Mouse (Mus musculus) intestine, embryonic 16.5 days (tissue): ENCODE results near the gene Hdac1. TPM values are rescaled to one million over a fixed set of nuclear protein-coding genes. Genes with fewer than 3 reads are reported as not detected.

Source experiments
- ATAC-seq: fragments of 200-750 bp; cut with Nextera tagmentation; 2 replicates; pipeline ENCODE4 v1.8.0; 2017; ENCODE audit warnings: moderate TSS enrichment, moderate library complexity
- H3K27ac ChIP-seq: fragments of 300-500 bp; sonication (generic); 2 replicates; pipeline ENCODE4 v1.5.1; 2014; ENCODE audit warnings: mild to moderate bottlenecking, low read length
- H3K27me3 ChIP-seq: fragments of 300-500 bp; sonication (generic); replicated peaks from 2 replicates; pipeline ENCODE4 v1.6.1; 2014; ENCODE audit warnings: low read length, control low read depth, mixed read lengths; ENCODE audit not compliant: control insufficient read depth, insufficient read depth
- H3K36me3 ChIP-seq: fragments of 300-500 bp; sonication (generic); 2 replicates; pipeline ENCODE4 v1.6.1; 2014; ENCODE audit warnings: low read length, control low read depth; ENCODE audit not compliant: control insufficient read depth, insufficient read depth
- H3K4me1 ChIP-seq: fragments of 300-500 bp; sonication (generic); 2 replicates; pipeline ENCODE4 v1.6.1; 2014; ENCODE audit warnings: low read length, control low read depth, mixed read lengths; ENCODE audit not compliant: control insufficient read depth, insufficient read depth
- H3K4me2 ChIP-seq: fragments of 300-500 bp; sonication (generic); 2 replicates; pipeline ENCODE4 v1.6.1; 2014; ENCODE audit warnings: low read depth, low read length, control low read depth
- H3K4me3 ChIP-seq: fragments of 300-500 bp; sonication (generic); 2 replicates; pipeline ENCODE4 v1.5.1; 2014; ENCODE audit warnings: mild to moderate bottlenecking, low read length
- H3K9ac ChIP-seq: fragments of 300-500 bp; sonication (generic); 2 replicates; pipeline ENCODE4 v1.6.1; 2014; ENCODE audit warnings: low read depth, low read length
- H3K9me3 ChIP-seq: fragments of 300-500 bp; sonication (generic); 2 replicates; pipeline ENCODE4 v1.6.1; 2016; ENCODE audit warnings: low read length, control low read depth; ENCODE audit not compliant: control insufficient read depth
- WGBS: fragments of 180-500 bp; shearing (Covaris S2); extraction: QIAGEN DNeasy Blood & Tissue Kit; methylation state at CpG from one replicate; pipeline ENCODE4 v1.1.7; 2014; 5-methylcytosine and 5-hydroxymethylcytosine counted together
- polyA plus RNA-seq: library from polyadenylated mRNA; unstranded; fragments of >200 nt; fragmentation: Nextera tagmentation; extraction: Ambion mirVana; gene quantifications from 2 replicates; pipeline ENCODE4 v1.2.1, GENCODE M21; 2015

The Hdac1 gene
- polyA plus RNA-seq, 1 experiment from 2014 or later = 207 TPM

GRCm38 (mm10) chr4:129577688-129578087, 35.2 kb upstream of the Hdac1 start:
- Histone ChIP-seq H3K36me3 (no peaks in the 10 kb centered on the region), H3K27ac (no peak overlapping the region), H3K9me3 (no peaks in the 10 kb centered on the region), H3K4me2 (no peak overlapping the region), H3K9ac (no peak overlapping the region), H3K4me1 (no peaks in the 10 kb centered on the region), H3K27me3 (no peaks in the 10 kb centered on the region), H3K4me3 (no peak overlapping the region)
- ATAC-seq = no peak
- 80% methylated on average over 7 of the region's 7 CpGs for WGBS

- 34% methylated on average over 21 of the region's 21 CpGs for WGBS
- Histone ChIP-seq H3K9me3 (no peaks in the 10 kb centered on the region), H3K4me3 (no peak overlapping the region), H3K4me2 (no peak overlapping the region; the same call in 1 of the 2 replicates), H3K27ac (no peak overlapping the region), H3K9ac (peak overlapping the region; percentile 30; the same call in 1 of the 2 replicates), H3K4me1 (no peaks in the 10 kb centered on the region), H3K36me3 (no peaks in the 10 kb centered on the region), H3K27me3 (no peaks in the 10 kb centered on the region)
- ATAC-seq = peak; percentile 50; the same call in 1 of the 2 replicates
Observed at GRCm38 (mm10) chr4:129576863-129577491, 34.5 kb upstream of the Hdac1 start.

GRCm38 (mm10) chr4:129575171-129575844, 32.8 kb upstream of the Hdac1 start:
- Histone ChIP-seq H3K9ac (no peak overlapping the region), H3K27me3 (no peaks in the 10 kb centered on the region), H3K27ac (no peak overlapping the region), H3K9me3 (no peaks in the 10 kb centered on the region), H3K4me1 (no peaks in the 10 kb centered on the region), H3K4me2 (no peak overlapping the region), H3K36me3 (no peaks in the 10 kb centered on the region), H3K4me3 (no peak overlapping the region)
- peak; percentile 46; the same call in 1 of the 2 replicates for ATAC-seq
- WGBS = 47% methylated on average over 7 of the region's 8 CpGs

- ATAC-seq = no peak
- no peaks in the 10 kb centered on the region for H3K9me3 ChIP-seq
- 90% methylated on average over 8 of the region's 8 CpGs for WGBS
- no peak within 1 kb of the TSS for H3K9ac ChIP-seq
- no peak within 1 kb of the TSS for H3K27ac ChIP-seq
- no peak within 1 kb of the TSS for H3K4me3 ChIP-seq
- H3K4me1 ChIP-seq = no peaks in the 10 kb centered on the region
- H3K27me3 ChIP-seq = no peaks in the 10 kb centered on the region
- no peak within 1 kb of the TSS for H3K4me2 ChIP-seq
- no peaks in the 10 kb centered on the region for H3K36me3 ChIP-seq
Observed at GRCm38 (mm10) chr4:129573430-129573829, 30.9 kb upstream of the Hdac1 start, which contains the start of gene Lck. Lck (minus strand) TSS chr4:129573641.

GRCm38 (mm10) chr4:129573093-129573370, 30.5 kb upstream of the Hdac1 start:
- Histone ChIP-seq H3K4me2 (no peak overlapping the region), H3K27me3 (no peaks in the 10 kb centered on the region), H3K9ac (no peak overlapping the region), H3K4me1 (no peaks in the 10 kb centered on the region), H3K4me3 (no peak overlapping the region), H3K27ac (no peak overlapping the region), H3K9me3 (no peaks in the 10 kb centered on the region), H3K36me3 (no peaks in the 10 kb centered on the region)
- 94% methylated on average over 4 of the region's 4 CpGs for WGBS
- no peak for ATAC-seq

GRCm38 (mm10) chr4:129572236-129573092, 30.0 kb upstream of the Hdac1 start:
- no peak for ATAC-seq
- Histone ChIP-seq H3K27me3 (no peaks in the 10 kb centered on the region), H3K27ac (no peak overlapping the region), H3K9ac (no peak overlapping the region), H3K4me1 (no peaks in the 10 kb centered on the region), H3K4me3 (no peak overlapping the region), H3K4me2 (no peak overlapping the region), H3K36me3 (no peaks in the 10 kb centered on the region), H3K9me3 (no peaks in the 10 kb centered on the region)
- 73% methylated on average over 13 of the region's 13 CpGs for WGBS

- H3K4me2 ChIP-seq = no peak overlapping the region
- H3K9ac ChIP-seq = no peak overlapping the region
- no peaks in the 10 kb centered on the region for H3K9me3 ChIP-seq
- no peaks in the 10 kb centered on the region for H3K27me3 ChIP-seq
- no peak overlapping the region for H3K4me3 ChIP-seq
- no peaks in the 10 kb centered on the region for H3K4me1 ChIP-seq
- whole genome bisulfite sequencing = 73% methylated on average over 8 of the region's 8 CpGs
- no peak for ATAC-seq
- no peaks in the 10 kb centered on the region for H3K36me3 ChIP-seq
- H3K27ac ChIP-seq = no peak overlapping the region
Observed at GRCm38 (mm10) chr4:129571551-129572084, 29.1 kb upstream of the Hdac1 start.

- H3K4me3 ChIP-seq = no peak overlapping the region
- no peak for ATAC-seq
- H3K4me1 ChIP-seq = no peaks in the 10 kb centered on the region
- H3K9me3 ChIP-seq = no peaks in the 10 kb centered on the region
- H3K27ac ChIP-seq = no peak overlapping the region
- WGBS = 85% methylated on average over 6 of the region's 6 CpGs
- no peaks in the 10 kb centered on the region for H3K27me3 ChIP-seq
- no peak overlapping the region for H3K4me2 ChIP-seq
- no peaks in the 10 kb centered on the region for H3K36me3 ChIP-seq
- H3K9ac ChIP-seq = no peak overlapping the region
Observed at GRCm38 (mm10) chr4:129570028-129570427, 27.5 kb upstream of the Hdac1 start.

- Histone ChIP-seq H3K9me3 (no peaks in the 10 kb centered on the region), H3K36me3 (no peaks in the 10 kb centered on the region), H3K4me1 (peaks cover 4% of the 10 kb centered on the region; the same call in 1 of the 2 replicates), H3K4me3 (no peak overlapping the region), H3K27ac (no peak overlapping the region), H3K27me3 (no peaks in the 10 kb centered on the region), H3K9ac (no peak overlapping the region), H3K4me2 (no peak overlapping the region)
- WGBS = 93% methylated on average over 7 of the region's 7 CpGs
- ATAC-seq = no peak
Observed at GRCm38 (mm10) chr4:129568366-129568765, 25.9 kb upstream of the Hdac1 start.
